Mouse (Mus musculus): Measurements from ENCODE around the gene Pecam1. TPM values are rescaled to one million over a fixed set of nuclear protein-coding genes. Genes with fewer than 3 reads are reported as not detected.
"Not testable (repeated sequence)": the region's sequence is repeated elsewhere in the genome, so short reads cannot be mapped to it uniquely, and the experiment has no call there.

Gene Pecam1
- polyA plus RNA-seq, 1 experiment from 2014 or later, result 10.7 TPM

GRCm38 (mm10) chr11:106634175-106634574 is 116.3 kb downstream of the Pecam1 start:
- H3K4me2 ChIP-seq; H3K9ac ChIP-seq; H3K36me3 ChIP-seq; H3K27me3 ChIP-seq (replicated peaks); H3K4me3 ChIP-seq; H3K27ac ChIP-seq; H3K4me1 ChIP-seq; ATAC-seq: not testable (repeated sequence)
- 67% methylated on average over 3 of the region's 3 CpGs for WGBS (ENCODE audit: insufficient replicate concordance)
- H3K9me3 ChIP-seq (replicated peaks), result peaks cover 11% of the 10 kb centered on the region

- 70% methylated on average over 2 of the region's 2 CpGs for WGBS (ENCODE audit: insufficient replicate concordance)
- H3K27ac ChIP-seq, result no peak overlapping the region
Measured at GRCm38 (mm10) chr11:106633456-106633855, 117.0 kb downstream of the Pecam1 start.

DNA sequence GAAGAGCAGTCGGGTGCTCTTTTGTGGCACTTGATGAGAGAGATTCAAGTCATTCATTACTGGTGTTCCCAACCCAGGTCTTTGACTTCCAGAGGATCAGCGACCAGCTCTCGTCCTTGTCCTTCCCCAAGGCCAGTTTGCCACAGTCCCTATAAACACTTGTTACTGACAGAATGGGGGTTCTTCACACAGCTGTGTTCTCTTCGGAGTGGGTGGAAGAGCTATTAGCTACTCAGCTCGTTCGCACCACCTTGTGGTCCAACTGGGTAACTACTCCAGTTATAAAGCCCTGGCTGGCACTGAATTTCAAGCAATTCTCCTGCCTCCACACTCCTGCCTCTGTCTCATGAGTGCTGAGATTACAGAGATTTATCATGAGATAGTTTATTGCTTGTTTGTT is 122.7 kb downstream of the Pecam1 start:
- no peak overlapping the region for H3K27ac ChIP-seq
- H3K4me3 ChIP-seq, result no peak overlapping the region
- no peaks in the 10 kb centered on the region for H3K36me3 ChIP-seq
- H3K9ac ChIP-seq, result no peak overlapping the region
- peaks cover 7% of the 10 kb centered on the region for H3K9me3 ChIP-seq (replicated peaks)
- 18% methylated on average over 6 of the region's 6 CpGs for WGBS (ENCODE audit: insufficient replicate concordance)
- H3K27me3 ChIP-seq (replicated peaks), result 0 out of 2 replicates have a peak, but pooled peaks cover 6% of the 10 kb centered on the region
- H3K4me1 ChIP-seq, result no peaks in the 10 kb centered on the region; the same call in 1 of the 2 replicates
- no peak for ATAC-seq
- H3K4me2 ChIP-seq, result no peak overlapping the region

More at GRCm38 (mm10) chr11:106633456-106633855, 117.0 kb downstream of the Pecam1 start:
- no peak overlapping the region for H3K4me2 ChIP-seq
- no peak overlapping the region for H3K9ac ChIP-seq
- no peaks in the 10 kb centered on the region for H3K36me3 ChIP-seq
- 0 out of 2 replicates have a peak, but pooled peaks cover 6% of the 10 kb centered on the region for H3K27me3 ChIP-seq (replicated peaks)
- H3K9me3 ChIP-seq (replicated peaks), result peaks cover 11% of the 10 kb centered on the region
- peaks cover 5% of the 10 kb centered on the region; the same call in 1 of the 2 replicates for H3K4me1 ChIP-seq
- no peak overlapping the region for H3K4me3 ChIP-seq
- no peak for ATAC-seq

GRCm38 (mm10) chr11:106625577-106625976 is 124.9 kb downstream of the Pecam1 start:
- no peak overlapping the region for H3K4me2 ChIP-seq
- H3K27me3 ChIP-seq (replicated peaks), result 0 out of 2 replicates have a peak, but pooled peaks cover 6% of the 10 kb centered on the region
- no peak for ATAC-seq
- H3K4me1 ChIP-seq, result peaks cover 9% of the 10 kb centered on the region
- no peak overlapping the region for H3K4me3 ChIP-seq
- no peak overlapping the region for H3K27ac ChIP-seq
- H3K36me3 ChIP-seq, result no peaks in the 10 kb centered on the region
- no peaks in the 10 kb centered on the region for H3K9me3 ChIP-seq (replicated peaks)
- H3K9ac ChIP-seq, result no peak overlapping the region
- WGBS (ENCODE audit: insufficient replicate concordance), result 46% methylated on average over 3 of the region's 3 CpGs

DNA sequence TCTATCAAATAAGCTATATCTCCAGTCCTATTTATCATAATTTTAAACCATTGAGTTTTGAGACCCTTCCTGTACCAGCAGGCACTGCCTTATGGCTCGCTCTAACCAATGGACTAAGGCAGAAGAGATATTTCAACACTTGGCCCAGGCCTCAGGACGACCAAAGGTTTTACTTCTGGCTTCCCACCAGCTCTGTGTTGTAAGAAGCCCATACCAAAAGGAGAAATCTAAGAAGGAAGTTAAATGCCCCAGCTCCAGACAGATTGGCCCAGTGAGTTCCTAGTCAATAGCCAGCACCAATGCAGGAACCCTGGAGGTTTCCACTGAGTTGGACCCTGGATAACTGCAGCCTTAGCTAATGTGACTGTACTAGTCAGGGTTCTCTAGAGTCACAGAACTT is 126.8 kb downstream of the Pecam1 start:
- Histone ChIP-seq H3K9me3 (replicated peaks) (no peaks in the 10 kb centered on the region), H3K4me1 (peaks cover 14% of the 10 kb centered on the region), H3K4me2 (no peak overlapping the region), H3K27me3 (replicated peaks) (0 out of 2 replicates have a peak, but pooled peaks cover 3% of the 10 kb centered on the region), H3K4me3 (no peak overlapping the region), H3K9ac (no peak overlapping the region), H3K36me3 (no peaks in the 10 kb centered on the region), H3K27ac (no peak overlapping the region)
- ATAC-seq, result no peak
- WGBS (ENCODE audit: insufficient replicate concordance), result 52% methylated on average over 2 of the region's 2 CpGs

DNA sequence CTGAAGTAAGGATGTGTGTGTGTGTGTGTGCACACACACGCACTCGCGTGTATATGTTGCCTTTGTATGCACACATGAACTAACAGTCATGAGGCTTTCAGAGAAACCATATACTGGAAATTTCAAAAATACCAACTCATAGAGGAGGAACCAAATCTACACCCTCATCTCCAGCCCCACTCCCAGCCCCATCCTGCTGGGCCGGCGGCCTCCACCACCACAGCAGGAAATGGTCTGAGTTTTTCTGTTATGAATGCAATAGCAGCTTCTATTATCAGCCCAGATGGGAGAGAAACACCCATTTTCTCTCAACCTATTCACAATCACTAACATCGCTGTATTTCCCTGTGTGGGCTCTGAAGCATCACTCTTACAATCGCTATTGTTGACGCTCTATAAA is 128.4 kb downstream of the Pecam1 start:
- no peak overlapping the region for H3K4me2 ChIP-seq
- H3K4me1 ChIP-seq, result peaks cover 14% of the 10 kb centered on the region
- 54% methylated on average over 8 of the region's 8 CpGs for WGBS (ENCODE audit: insufficient replicate concordance)
- 0 out of 2 replicates have a peak, but pooled peaks cover 3% of the 10 kb centered on the region for H3K27me3 ChIP-seq (replicated peaks)
- no peak overlapping the region for H3K4me3 ChIP-seq
- H3K9ac ChIP-seq, result no peak overlapping the region
- no peaks in the 10 kb centered on the region for H3K36me3 ChIP-seq
- no peak overlapping the region for H3K27ac ChIP-seq
- no peaks in the 10 kb centered on the region for H3K9me3 ChIP-seq (replicated peaks)
- ATAC-seq, result no peak

DNA sequence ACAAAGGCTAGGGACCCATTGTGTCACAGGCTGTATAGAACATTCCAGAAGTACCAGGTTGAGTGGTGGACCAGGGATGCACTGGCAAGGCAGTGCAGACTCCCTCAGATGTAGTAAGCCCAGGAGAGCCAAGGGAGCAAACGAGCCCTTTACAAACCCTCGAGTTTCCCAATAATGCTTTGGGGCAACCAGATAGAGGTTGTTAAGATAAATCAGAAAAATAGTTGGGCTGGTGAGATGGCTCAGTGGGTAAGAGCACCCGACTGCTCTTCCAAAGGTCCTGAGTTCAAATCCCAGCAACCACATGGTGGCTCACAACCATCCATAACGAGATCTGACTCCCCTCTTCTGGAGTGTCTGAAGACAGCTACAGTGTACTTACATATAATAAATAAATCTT is 131.7 kb downstream of the Pecam1 start:
- not testable (repeated sequence) for H3K36me3 ChIP-seq; H3K9me3 ChIP-seq (replicated peaks); H3K27ac ChIP-seq; H3K27me3 ChIP-seq (replicated peaks); ATAC-seq; H3K9ac ChIP-seq; H3K4me3 ChIP-seq; H3K4me2 ChIP-seq
- WGBS (ENCODE audit: insufficient replicate concordance), result 45% methylated on average over 4 of the region's 4 CpGs
- peaks cover 24% of the 10 kb centered on the region for H3K4me1 ChIP-seq

- H3K9ac ChIP-seq, result no peak overlapping the region
- no peak for ATAC-seq
- H3K27me3 ChIP-seq (replicated peaks), result 0 out of 2 replicates have a peak, but pooled peaks cover 3% of the 10 kb centered on the region
- H3K4me2 ChIP-seq, result no peak overlapping the region
- no peaks in the 10 kb centered on the region for H3K36me3 ChIP-seq
- no peak overlapping the region for H3K4me3 ChIP-seq
- WGBS (ENCODE audit: insufficient replicate concordance), result 71% methylated on average over 13 of the region's 13 CpGs
- peaks cover 31% of the 10 kb centered on the region for H3K4me1 ChIP-seq
- no peaks in the 10 kb centered on the region for H3K9me3 ChIP-seq (replicated peaks)
- no peak overlapping the region for H3K27ac ChIP-seq
Measured at GRCm38 (mm10) chr11:106617821-106618580, 132.4 kb downstream of the Pecam1 start.

- no peaks in the 10 kb centered on the region for H3K36me3 ChIP-seq
- H3K27ac ChIP-seq, result no peak overlapping the region
- H3K27me3 ChIP-seq (replicated peaks), result 0 out of 2 replicates have a peak, but pooled peaks cover 3% of the 10 kb centered on the region
- no peak overlapping the region for H3K4me2 ChIP-seq
- H3K9me3 ChIP-seq (replicated peaks), result no peaks in the 10 kb centered on the region
- H3K4me1 ChIP-seq, result peaks cover 38% of the 10 kb centered on the region
- no peak overlapping the region for H3K4me3 ChIP-seq
- no peak for ATAC-seq
- no peak overlapping the region for H3K9ac ChIP-seq
- 57% methylated on average over 4 of the region's 4 CpGs for WGBS (ENCODE audit: insufficient replicate concordance)
Measured at GRCm38 (mm10) chr11:106615561-106615960, 134.9 kb downstream of the Pecam1 start.

GRCm38 (mm10) chr11:106614339-106614645 is 136.1 kb downstream of the Pecam1 start:
- Histone ChIP-seq H3K36me3 (no peaks in the 10 kb centered on the region), H3K9me3 (replicated peaks) (no peaks in the 10 kb centered on the region), H3K27me3 (replicated peaks) (no peaks in the 10 kb centered on the region), H3K27ac (no peak overlapping the region), H3K4me1 (peaks cover 44% of the 10 kb centered on the region), H3K9ac (no peak overlapping the region), H3K4me2 (no peak overlapping the region), H3K4me3 (no peak overlapping the region)
- WGBS (ENCODE audit: insufficient replicate concordance), result 46% methylated on average over 4 of the region's 4 CpGs
- ATAC-seq, result no peak

DNA sequence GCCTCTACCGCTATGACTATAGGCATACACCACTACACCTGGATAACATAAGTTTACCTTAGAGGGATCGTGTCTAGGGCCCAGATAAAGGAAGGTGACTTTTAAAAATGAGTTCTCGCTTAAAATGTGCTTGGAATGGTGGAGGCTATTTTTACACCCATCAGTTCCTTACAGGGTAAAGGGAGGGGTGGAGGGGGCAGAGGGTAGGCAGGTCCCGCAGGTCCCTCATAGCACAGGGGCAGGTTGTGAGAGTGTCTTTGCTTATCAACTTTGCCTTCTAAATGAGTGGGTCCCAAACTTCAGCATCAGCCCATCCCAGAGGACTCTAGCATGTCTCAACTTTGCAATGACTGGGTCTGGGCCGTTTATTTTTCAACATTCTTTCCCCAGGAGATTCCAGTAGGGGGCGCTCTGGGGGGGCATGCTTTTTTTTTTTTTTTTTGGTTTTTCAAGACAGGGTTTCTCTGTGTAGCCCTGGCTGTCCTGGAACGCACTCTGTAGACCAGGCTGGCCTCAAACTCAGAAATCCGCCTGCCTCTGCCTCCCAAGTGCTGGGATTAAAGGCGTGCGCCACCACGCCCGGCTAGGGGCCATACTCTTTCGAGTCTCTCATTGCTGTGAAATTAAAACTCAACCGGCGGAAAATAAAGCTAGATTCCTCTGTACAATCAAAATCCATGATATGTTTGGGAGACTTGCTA is 136.6 kb downstream of the Pecam1 start:
- H3K27me3 ChIP-seq (replicated peaks), result no peaks in the 10 kb centered on the region
- H3K4me2 ChIP-seq, result peak overlapping the region; percentile 91
- H3K9ac ChIP-seq, result peak overlapping the region; percentile 70
- H3K4me3 ChIP-seq, result peak overlapping the region; percentile 95
- no peaks in the 10 kb centered on the region for H3K36me3 ChIP-seq
- peaks cover 45% of the 10 kb centered on the region for H3K4me1 ChIP-seq
- H3K9me3 ChIP-seq (replicated peaks), result no peaks in the 10 kb centered on the region
- 50% methylated on average over 15 of the region's 15 CpGs for WGBS (ENCODE audit: insufficient replicate concordance)
- no peak for ATAC-seq
- H3K27ac ChIP-seq, result peak overlapping the region; percentile 98

GRCm38 (mm10) chr11:106612961-106613637 is 137.3 kb downstream of the Pecam1 start, which contains the start of gene Tex2:
Tex2 (minus strand) TSS chr11:106613423.
- peak within 1 kb of the TSS; percentile 91 for H3K4me2 ChIP-seq
- ATAC-seq, result peak; percentile 95
- under 1% methylated on average over 45 of the region's 45 CpGs for WGBS (ENCODE audit: insufficient replicate concordance)

More at GRCm38 (mm10) chr11:106612961-106613637, 137.3 kb downstream of the Pecam1 start, which contains the start of gene Tex2:
- peak within 1 kb of the TSS; percentile 98 for H3K27ac ChIP-seq
- H3K9ac ChIP-seq, result peak within 1 kb of the TSS; percentile 96
- no peaks in the 10 kb centered on the region for H3K36me3 ChIP-seq
- no peaks in the 10 kb centered on the region for H3K9me3 ChIP-seq (replicated peaks)
- peak within 1 kb of the TSS; percentile 95 for H3K4me3 ChIP-seq
- no peaks in the 10 kb centered on the region for H3K27me3 ChIP-seq (replicated peaks)
- H3K4me1 ChIP-seq, result peaks cover 45% of the 10 kb centered on the region

All from liver, embryonic 12.5 days (tissue).